Mouse (Mus musculus) cerebellum, adult 11 months (tissue): ENCODE measurements at regions not wholly inside any gene's neighbourhood (a gene's known extent, or its start where the extent isn't known, plus 50 kb on each side); places are given as distances from the start of the nearest gene placed in this dataset.

Source experiments
- DNase-seq: peaks from one replicate; pipeline ENCODE4 v3.0.0; 2022

DNA sequence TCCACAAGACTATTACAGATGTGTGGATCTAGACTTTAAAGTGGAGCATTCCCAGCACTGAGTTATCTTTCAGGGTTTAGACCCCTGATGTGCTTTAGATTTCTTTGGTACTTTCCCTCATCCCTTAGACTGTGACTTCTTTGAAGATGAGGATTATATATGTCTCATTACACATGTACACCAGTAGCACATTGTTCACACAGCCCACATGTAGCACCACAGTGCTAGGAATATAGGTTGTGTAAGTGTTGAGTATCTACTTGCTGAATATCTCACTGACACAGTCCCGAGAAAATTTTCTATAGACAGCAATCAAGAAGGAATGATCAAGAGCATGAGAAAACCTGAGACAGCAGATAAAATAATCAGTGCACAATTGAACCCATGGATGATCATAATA is 243.4 kb upstream of the Brinp1 start:
- DNase-seq = no peak

DNA sequence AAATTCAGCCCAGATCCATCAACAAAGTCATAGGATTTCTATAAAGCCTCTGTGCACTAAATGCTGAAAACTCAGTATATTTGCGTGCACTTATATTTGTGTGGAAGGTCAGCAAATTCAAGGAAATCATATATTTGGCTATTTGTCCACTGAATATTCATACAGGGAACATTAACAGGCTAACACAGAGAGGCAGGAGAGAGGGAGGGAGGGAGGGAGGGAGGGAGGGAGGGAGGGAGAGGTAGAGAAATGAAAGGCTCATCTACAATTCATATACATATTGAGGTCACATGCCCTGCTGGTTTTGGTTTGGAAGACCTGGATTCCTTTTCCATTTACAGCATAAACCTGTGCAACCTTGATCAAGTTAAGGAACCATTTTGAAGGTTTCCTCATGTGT is 241.9 kb upstream of the Brinp1 start:
- no peak for DNase-seq

DNA sequence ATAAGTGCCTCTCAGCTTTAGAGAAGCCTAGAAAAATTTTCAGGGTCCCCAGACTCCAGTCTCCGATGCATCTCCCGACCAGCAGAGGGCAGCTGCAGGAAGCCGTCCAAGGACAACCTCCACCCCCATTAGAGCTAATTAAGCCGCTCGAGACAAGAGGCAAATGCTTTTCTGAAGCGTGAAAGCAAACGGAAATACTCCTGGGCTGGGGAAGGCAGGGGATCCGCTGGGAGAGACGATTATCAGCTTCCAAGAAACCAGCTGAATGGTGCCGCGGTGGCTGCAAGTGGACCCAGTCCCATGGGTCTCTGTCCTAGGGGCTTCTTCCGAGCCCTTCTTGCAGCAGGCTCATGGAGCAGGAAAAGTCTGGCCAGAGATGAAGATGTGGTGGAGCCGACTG is 241.4 kb upstream of the Brinp1 start:
- peak; percentile 60 for DNase-seq
